Mouse (Mus musculus) cerebellum, postnatal 10 days (tissue): ENCODE results near the gene Phactr4.
"Not testable (repeated sequence)": the region's sequence is repeated elsewhere in the genome, so short reads cannot be mapped to it uniquely, and the experiment has no call there.

Source experiments
- DNase-seq, 2 experiments: peaks; one replicate each; pipeline ENCODE4 v3.0.0; 2021; ENCODE audit warnings: mixed read lengths in 2 of 2

Gene Phactr4

GRCm38 (mm10) chr4:132421923-132422782 is at the start of gene Phactr4:
Phactr4 (minus strand) TSS chr4:132422489.
- peak; percentile 95 to 98 for DNase-seq

- no peak for DNase-seq
Measured at GRCm38 (mm10) chr4:132469873-132470272, 47.6 kb upstream of the Phactr4 start.

- DNase-seq = no peak
Measured at GRCm38 (mm10) chr4:132464255-132464613, 41.9 kb upstream of the Phactr4 start.

GRCm38 (mm10) chr4:132463430-132464254 is 41.4 kb upstream of the Phactr4 start, which contains the start of gene Med18:
Med18 (minus strand) TSS chr4:132463921.
- peak; percentile 96 for DNase-seq

GRCm38 (mm10) chr4:132462836-132463235 is 40.5 kb upstream of the Phactr4 start:
- DNase-seq = peak in 1 of 2 experiments; percentile 7

GRCm38 (mm10) chr4:132460225-132460624 is 37.9 kb upstream of the Phactr4 start:
- DNase-seq = no peak

- no peak for DNase-seq
Measured at GRCm38 (mm10) chr4:132455561-132455960, 33.3 kb upstream of the Phactr4 start.

GRCm38 (mm10) chr4:132455146-132455545 is 32.9 kb upstream of the Phactr4 start:
- DNase-seq = no peak

GRCm38 (mm10) chr4:132454216-132454615 is 31.9 kb upstream of the Phactr4 start:
- no peak for DNase-seq

GRCm38 (mm10) chr4:132449778-132450177 is 27.5 kb upstream of the Phactr4 start:
- no peak for DNase-seq

- no peak for DNase-seq
Measured at GRCm38 (mm10) chr4:132446105-132446504, 23.8 kb upstream of the Phactr4 start.

- DNase-seq = no peak
Measured at GRCm38 (mm10) chr4:132444516-132444915, 22.2 kb upstream of the Phactr4 start.

GRCm38 (mm10) chr4:132437857-132438256 is 15.6 kb upstream of the Phactr4 start:
- no peak for DNase-seq

GRCm38 (mm10) chr4:132432717-132433372 is 10.6 kb upstream of the Phactr4 start:
- DNase-seq = no peak

GRCm38 (mm10) chr4:132428022-132428542 is 5.8 kb upstream of the Phactr4 start:
- DNase-seq = no peak

- no peak for DNase-seq
Measured at GRCm38 (mm10) chr4:132427493-132427892, 5.2 kb upstream of the Phactr4 start.

- DNase-seq = no peak
Measured at GRCm38 (mm10) chr4:132426021-132426420, 3.7 kb upstream of the Phactr4 start.

GRCm38 (mm10) chr4:132424765-132425164 is 2.5 kb upstream of the Phactr4 start:
- peak; percentile 13 to 28 for DNase-seq

GRCm38 (mm10) chr4:132421556-132421922 is 750 bp downstream of the Phactr4 start:
- peak in 1 of 2 experiments; percentile 8 for DNase-seq

- no peak for DNase-seq
Measured at GRCm38 (mm10) chr4:132420471-132420870, 1.8 kb downstream of the Phactr4 start.

GRCm38 (mm10) chr4:132415966-132416365 is 6.3 kb downstream of the Phactr4 start:
- no peak for DNase-seq

GRCm38 (mm10) chr4:132413257-132413656 is 9.0 kb downstream of the Phactr4 start:
- DNase-seq = not testable (repeated sequence)
